Mouse (Mus musculus) hindbrain, embryonic 10.5 days (tissue): ENCODE measurements around the gene Fkbp10. TPM values are rescaled to one million over a fixed set of nuclear protein-coding genes. Genes with fewer than 3 reads are reported as not detected.

Experiments
- DNase-seq: peaks from one replicate; pipeline ENCODE4 v3.0.0-alpha.2; 2017; ENCODE audit warnings: low spot score
- H3K27ac ChIP-seq: fragments of 300-500 bp; sonication (generic); 2 replicates; pipeline ENCODE4 v1.5.1; 2016; ENCODE audit warnings: mild to moderate bottlenecking, moderate library complexity
- H3K27me3 ChIP-seq: fragments of 300-500 bp; sonication (generic); 2 replicates; pipeline ENCODE4 v1.6.1; 2016; ENCODE audit warnings: mild to moderate bottlenecking; ENCODE audit not compliant: poor library complexity, insufficient read depth, severe bottlenecking
- H3K36me3 ChIP-seq: fragments of 300-500 bp; sonication (generic); 2 replicates; pipeline ENCODE4 v1.6.1; 2016; ENCODE audit warnings: mild to moderate bottlenecking, moderate library complexity
- H3K4me1 ChIP-seq: fragments of 300-500 bp; sonication (generic); replicated peaks from 2 replicates; pipeline ENCODE4 v1.6.1; 2016; ENCODE audit warnings: mild to moderate bottlenecking
- H3K4me3 ChIP-seq: fragments of 300-500 bp; sonication (generic); 2 replicates; pipeline ENCODE4 v1.5.1; 2016; ENCODE audit warnings: mild to moderate bottlenecking, moderate library complexity
- H3K9me3 ChIP-seq: fragments of 300-500 bp; sonication (generic); 2 replicates; pipeline ENCODE4 v1.6.1; 2016; ENCODE audit warnings: mild to moderate bottlenecking, moderate library complexity
- WGBS: fragments of 180-500 bp; shearing (Covaris S2); methylation state at CpG from one replicate; pipeline ENCODE4 v1.1.7; 2016; 5-methylcytosine and 5-hydroxymethylcytosine counted together
- polyA plus RNA-seq: library from polyadenylated mRNA; unstranded; fragments of >200 nt; fragmentation: Nextera tagmentation; extraction: Ambion mirVana; gene quantifications from 2 replicates; pipeline ENCODE4 v1.2.1, GENCODE M21; 2016

Fkbp10 gene
- polyA plus RNA-seq, 1 experiment from 2014 or later: 52.0 TPM

GRCm38 (mm10) chr11:100471352-100472196, 56.1 kb downstream of the Fkbp10 start:
- H3K4me3 ChIP-seq: peak overlapping the region; percentile 98
- H3K36me3 ChIP-seq: peaks cover 36% of the 10 kb centered on the region
- peaks cover 24% of the 10 kb centered on the region for H3K4me1 ChIP-seq
- WGBS: 5% methylated on average over 30 of the region's 30 CpGs
- no peaks in the 10 kb centered on the region for H3K9me3 ChIP-seq
- no peaks in the 10 kb centered on the region for H3K27me3 ChIP-seq
- H3K27ac ChIP-seq: peak overlapping the region; percentile 96
- peak; percentile 39 for DNase-seq

DNA sequence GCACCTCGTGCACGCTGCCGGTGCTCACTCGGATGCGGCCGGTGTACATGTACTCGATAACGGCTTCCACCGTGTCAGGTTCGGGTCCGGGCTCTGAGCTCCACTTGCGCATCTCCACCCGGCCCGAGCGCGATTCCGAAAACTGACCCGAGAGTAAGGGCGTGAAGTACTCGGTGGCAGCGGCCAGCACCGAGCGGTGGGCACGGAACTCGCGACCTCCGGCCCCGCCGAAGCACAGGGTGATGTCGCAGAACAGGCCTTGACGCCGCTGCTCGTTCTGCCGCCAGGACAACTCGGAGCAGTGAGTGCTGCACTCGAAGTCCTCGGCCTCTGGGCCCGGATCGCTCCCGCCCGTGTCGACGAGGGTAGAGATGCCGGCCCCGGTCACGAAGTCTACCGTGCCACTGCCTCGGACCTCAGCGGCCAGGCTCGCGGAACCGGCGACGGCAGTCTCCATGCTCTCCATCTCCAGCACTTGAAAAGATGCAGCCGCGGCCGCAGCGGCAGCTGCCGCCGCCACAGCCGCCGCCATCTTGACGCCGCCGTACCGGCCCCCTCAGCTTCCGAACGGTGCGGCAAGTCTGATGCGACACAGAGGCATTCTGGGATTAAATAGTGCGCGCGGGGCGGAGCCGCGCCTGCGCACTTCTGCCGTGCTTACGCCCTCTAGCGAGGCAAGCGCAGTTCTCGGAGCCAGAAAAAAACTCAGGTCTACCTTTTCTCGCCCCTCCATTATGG, 56.9 kb downstream of the Fkbp10 start, which contains the start of gene Klhl11:
Klhl11 (minus strand) TSS at position 545 of the 738 bp plus-strand sequence.
- DNase-seq: peak; percentile 93
- H3K27me3 ChIP-seq: no peaks in the 10 kb centered on the region
- no peaks in the 10 kb centered on the region for H3K9me3 ChIP-seq
- H3K27ac ChIP-seq: peak within 1 kb of the TSS; percentile 96
- WGBS: under 1% methylated on average over 83 of the region's 83 CpGs
- H3K4me1 ChIP-seq: peaks cover 24% of the 10 kb centered on the region
- H3K4me3 ChIP-seq: peak within 1 kb of the TSS; percentile 98
- H3K36me3 ChIP-seq: peaks cover 37% of the 10 kb centered on the region

- 30% methylated on average over 5 of the region's 5 CpGs for WGBS
- Histone ChIP-seq H3K27ac (peak overlapping the region; percentile 96), H3K36me3 (peaks cover 37% of the 10 kb centered on the region), H3K9me3 (no peaks in the 10 kb centered on the region), H3K4me3 (peak overlapping the region; percentile 98), H3K27me3 (no peaks in the 10 kb centered on the region), H3K4me1 (peaks cover 24% of the 10 kb centered on the region)
- no peak for DNase-seq
Observed at GRCm38 (mm10) chr11:100472935-100473295, 57.4 kb downstream of the Fkbp10 start.

Other genes with a start within 250 kb of the Fkbp10 start
- gene Krt9, start 222.5 kb upstream of the Fkbp10 start, polyA plus RNA-seq: not detected in 2 replicates
- gene Krt14, start 208.1 kb upstream of the Fkbp10 start, polyA plus RNA-seq: 1.5 and 1.9 TPM in 2 replicates
- gene Krt16, start 166.8 kb upstream of the Fkbp10 start, polyA plus RNA-seq: not detected in 2 replicates
- gene Krt17, start 154.7 kb upstream of the Fkbp10 start, polyA plus RNA-seq: 0.16 TPM in 1 of 2 replicates, not detected in the other
- gene Krt42, start 145.8 kb upstream of the Fkbp10 start, polyA plus RNA-seq: not detected in 2 replicates
- gene Eif1, start 95.8 kb upstream of the Fkbp10 start, polyA plus RNA-seq: 1,728 and 1,735 TPM in 2 replicates
- 0.90 TPM in 1 of 2 replicates, not detected in the other for gene Gast, start 81.3 kb upstream of the Fkbp10 start, polyA plus RNA-seq
- gene Hap1, start 59.6 kb upstream of the Fkbp10 start, polyA plus RNA-seq: 33.2 and 37.7 TPM in 2 replicates
- gene Jup, start 17.9 kb upstream of the Fkbp10 start, polyA plus RNA-seq: 45.0 and 53.6 TPM in 2 replicates
- gene P3h4, start 861 bp upstream of the Fkbp10 start, polyA plus RNA-seq: 27.0 and 27.8 TPM in 2 replicates
- 115 and 121 TPM in 2 replicates for gene Nt5c3b, start 26.1 kb downstream of the Fkbp10 start, polyA plus RNA-seq
- gene Klhl10, start 26.2 kb downstream of the Fkbp10 start, polyA plus RNA-seq: 0.58 and 0.63 TPM in 2 replicates
- gene Klhl11, start 57.0 kb downstream of the Fkbp10 start, polyA plus RNA-seq: 6.1 and 6.9 TPM in 2 replicates
- 356 and 388 TPM in 2 replicates for gene Acly, start 112.3 kb downstream of the Fkbp10 start, polyA plus RNA-seq
- 3.2 and 3.3 TPM in 2 replicates for gene Ttc25, start 129.9 kb downstream of the Fkbp10 start, polyA plus RNA-seq
- 22.7 and 27.3 TPM in 2 replicates for gene Cnp, start 159.2 kb downstream of the Fkbp10 start, polyA plus RNA-seq
- gene Nkiras2, start 203.5 kb downstream of the Fkbp10 start, polyA plus RNA-seq: 95.9 and 119 TPM in 2 replicates
- gene Dnajc7, start 204.5 kb downstream of the Fkbp10 start, polyA plus RNA-seq: 219 and 260 TPM in 2 replicates